Mouse (Mus musculus) embryonic facial prominence, embryonic 15.5 days (tissue): ENCODE measurements at regions not wholly inside any gene's neighbourhood (a gene's known extent, or its start where the extent isn't known, plus 50 kb on each side); places are given as distances from the start of the nearest gene placed in this dataset.

Experiments used
- ATAC-seq: fragments of 200-750 bp; cut with Nextera tagmentation; 2 replicates; pipeline ENCODE4 v1.8.0; 2017; ENCODE audit warnings: low read depth, moderate TSS enrichment; ENCODE audit not compliant: insufficient number of reproducible peaks, low FRiP score, low TSS enrichment
- H3K27ac ChIP-seq: fragments of 300-500 bp; sonication (generic); replicated peaks from 2 replicates; pipeline ENCODE4 v1.5.1; 2015; ENCODE audit warnings: mild to moderate bottlenecking, inconsistent platforms
- H3K27me3 ChIP-seq: fragments of 300-500 bp; sonication (generic); 2 replicates; pipeline ENCODE4 v1.6.1; 2015; ENCODE audit warnings: inconsistent platforms
- H3K36me3 ChIP-seq: fragments of 300-500 bp; sonication (generic); 2 replicates; pipeline ENCODE4 v1.6.1; 2015; ENCODE audit warnings: mild to moderate bottlenecking, inconsistent platforms
- H3K4me1 ChIP-seq: fragments of 300-500 bp; sonication (generic); 2 replicates; pipeline ENCODE4 v1.6.1; 2015; ENCODE audit warnings: inconsistent platforms
- H3K4me2 ChIP-seq: fragments of 300-500 bp; sonication (generic); replicated peaks from 2 replicates; pipeline ENCODE4 v1.6.1; 2015; ENCODE audit warnings: mild to moderate bottlenecking, inconsistent platforms
- H3K4me3 ChIP-seq: fragments of 300-500 bp; sonication (generic); replicated peaks from 2 replicates; pipeline ENCODE4 v1.5.1; 2015; ENCODE audit warnings: mild to moderate bottlenecking, inconsistent platforms
- H3K9ac ChIP-seq: fragments of 300-500 bp; sonication (generic); 2 replicates; pipeline ENCODE4 v1.6.1; 2015; ENCODE audit warnings: inconsistent platforms
- H3K9me3 ChIP-seq: fragments of 300-500 bp; sonication (generic); replicated peaks from 2 replicates; pipeline ENCODE4 v1.6.1; 2016; ENCODE audit warnings: inconsistent platforms
- WGBS: fragments of 180-500 bp; shearing (Covaris S2); methylation state at CpG from one replicate; pipeline ENCODE4 v1.1.7; 2015; 5-methylcytosine and 5-hydroxymethylcytosine counted together

GRCm38 (mm10) chr12:82085771-82086400, 83.2 kb upstream of the Sipa1l1 start:
- H3K4me2 ChIP-seq = no peak overlapping the region
- H3K27me3 ChIP-seq = no peaks in the 10 kb centered on the region
- H3K36me3 ChIP-seq = no peaks in the 10 kb centered on the region
- no peak overlapping the region for H3K4me3 ChIP-seq
- ATAC-seq = no peak
- H3K9ac ChIP-seq = no peak overlapping the region
- H3K9me3 ChIP-seq = no peaks in the 10 kb centered on the region
- 43% methylated on average over 7 of the region's 7 CpGs for WGBS
- no peak overlapping the region for H3K27ac ChIP-seq
- no peaks in the 10 kb centered on the region for H3K4me1 ChIP-seq

GRCm38 (mm10) chr12:82086441-82086840, 82.7 kb upstream of the Sipa1l1 start:
- Histone ChIP-seq H3K9ac (no peak overlapping the region), H3K4me2 (no peak overlapping the region), H3K27me3 (no peaks in the 10 kb centered on the region), H3K36me3 (no peaks in the 10 kb centered on the region), H3K9me3 (no peaks in the 10 kb centered on the region), H3K4me1 (no peaks in the 10 kb centered on the region), H3K4me3 (no peak overlapping the region), H3K27ac (no peak overlapping the region)
- ATAC-seq = no peak

- no peak overlapping the region for H3K4me3 ChIP-seq
- no peak for ATAC-seq
- no peak overlapping the region for H3K4me2 ChIP-seq
- peaks cover 4% of the 10 kb centered on the region; the same call in 1 of the 2 replicates for H3K4me1 ChIP-seq
- H3K9ac ChIP-seq = no peak overlapping the region
- no peaks in the 10 kb centered on the region for H3K9me3 ChIP-seq
- no peak overlapping the region for H3K27ac ChIP-seq
- H3K36me3 ChIP-seq = no peaks in the 10 kb centered on the region
- 80% methylated on average over 6 of the region's 6 CpGs for WGBS
- no peaks in the 10 kb centered on the region for H3K27me3 ChIP-seq
Measured at GRCm38 (mm10) chr12:82089288-82089687, 79.8 kb upstream of the Sipa1l1 start.

GRCm38 (mm10) chr12:82093317-82093716, 75.8 kb upstream of the Sipa1l1 start:
- no peak overlapping the region for H3K27ac ChIP-seq
- whole genome bisulfite sequencing = 55% methylated on average over 7 of the region's 7 CpGs
- no peaks in the 10 kb centered on the region for H3K27me3 ChIP-seq
- H3K9ac ChIP-seq = no peak overlapping the region
- ATAC-seq = no peak
- H3K36me3 ChIP-seq = no peaks in the 10 kb centered on the region
- no peak overlapping the region for H3K4me2 ChIP-seq
- no peak overlapping the region for H3K4me3 ChIP-seq
- peaks cover 17% of the 10 kb centered on the region for H3K4me1 ChIP-seq
- no peaks in the 10 kb centered on the region for H3K9me3 ChIP-seq

- WGBS = 86% methylated on average over 1 of the region's 1 CpGs
- Histone ChIP-seq H3K4me3 (no peak overlapping the region), H3K4me2 (no peak overlapping the region), H3K36me3 (no peaks in the 10 kb centered on the region), H3K27ac (no peak overlapping the region), H3K27me3 (no peaks in the 10 kb centered on the region), H3K4me1 (peaks cover 17% of the 10 kb centered on the region), H3K9ac (no peak overlapping the region), H3K9me3 (no peaks in the 10 kb centered on the region)
- ATAC-seq = no peak
Measured at GRCm38 (mm10) chr12:82095396-82095795, 73.7 kb upstream of the Sipa1l1 start.

- no peak overlapping the region for H3K4me3 ChIP-seq
- ATAC-seq = no peak
- WGBS = 66% methylated on average over 6 of the region's 6 CpGs
- no peaks in the 10 kb centered on the region for H3K27me3 ChIP-seq
- no peak overlapping the region for H3K9ac ChIP-seq
- H3K9me3 ChIP-seq = no peaks in the 10 kb centered on the region
- H3K4me2 ChIP-seq = no peak overlapping the region
- H3K36me3 ChIP-seq = no peaks in the 10 kb centered on the region
- H3K27ac ChIP-seq = no peak overlapping the region
- H3K4me1 ChIP-seq = peaks cover 17% of the 10 kb centered on the region
Measured at GRCm38 (mm10) chr12:82097126-82097525, 72.0 kb upstream of the Sipa1l1 start.

- H3K4me1 ChIP-seq = peaks cover 17% of the 10 kb centered on the region
- H3K27me3 ChIP-seq = no peaks in the 10 kb centered on the region
- no peak overlapping the region for H3K27ac ChIP-seq
- H3K36me3 ChIP-seq = no peaks in the 10 kb centered on the region
- no peak for ATAC-seq
- no peak overlapping the region for H3K4me2 ChIP-seq
- 85% methylated on average over 4 of the region's 4 CpGs for WGBS
- H3K9ac ChIP-seq = no peak overlapping the region
- no peaks in the 10 kb centered on the region for H3K9me3 ChIP-seq
- no peak overlapping the region for H3K4me3 ChIP-seq
Measured at GRCm38 (mm10) chr12:82097620-82098019, 71.5 kb upstream of the Sipa1l1 start.

- Histone ChIP-seq H3K4me2 (no peak overlapping the region), H3K27me3 (no peaks in the 10 kb centered on the region), H3K27ac (no peak overlapping the region; the same call in 1 of the 2 replicates), H3K4me1 (peaks cover 33% of the 10 kb centered on the region), H3K9me3 (no peaks in the 10 kb centered on the region), H3K9ac (no peak overlapping the region; the same call in 1 of the 2 replicates), H3K36me3 (no peaks in the 10 kb centered on the region), H3K4me3 (no peak overlapping the region)
- WGBS = 42% methylated on average over 10 of the region's 10 CpGs
- ATAC-seq = no peak
Measured at GRCm38 (mm10) chr12:82104211-82104610, 64.9 kb upstream of the Sipa1l1 start.

GRCm38 (mm10) chr12:82105184-82106031, 63.7 kb upstream of the Sipa1l1 start:
- Histone ChIP-seq H3K9me3 (no peaks in the 10 kb centered on the region), H3K4me2 (peak overlapping the region; percentile 24; the same call in 1 of the 2 replicates), H3K36me3 (no peaks in the 10 kb centered on the region), H3K27me3 (no peaks in the 10 kb centered on the region), H3K4me1 (peaks cover 33% of the 10 kb centered on the region), H3K27ac (peak overlapping the region; percentile 76), H3K9ac (no peak overlapping the region), H3K4me3 (no peak overlapping the region)
- ATAC-seq = peak; percentile 77; the same call in 1 of the 2 replicates
- 18% methylated on average over 17 of the region's 17 CpGs for WGBS

GRCm38 (mm10) chr12:82115766-82116165, 53.4 kb upstream of the Sipa1l1 start:
- ATAC-seq = no peak
- Histone ChIP-seq H3K4me3 (no peak overlapping the region), H3K36me3 (no peaks in the 10 kb centered on the region), H3K4me1 (no peaks in the 10 kb centered on the region), H3K9ac (no peak overlapping the region), H3K27me3 (no peaks in the 10 kb centered on the region), H3K4me2 (no peak overlapping the region), H3K9me3 (no peaks in the 10 kb centered on the region), H3K27ac (no peak overlapping the region)
- WGBS = 52% methylated on average over 7 of the region's 7 CpGs
